Mouse (Mus musculus): ENCODE results near the gene Srgn. TPM values are rescaled to one million over a fixed set of nuclear protein-coding genes. Genes with fewer than 3 reads are reported as not detected.
A peak's percentile ranks its signal among the peaks of the same experiment; 100 is the strongest.
"Not testable (repeated sequence)": the region's sequence is repeated elsewhere in the genome, so short reads cannot be mapped to it uniquely, and the experiment has no call there.

The Srgn gene
- polyA plus RNA-seq, 1 experiment from 2014 or later, result 8.2 TPM

DNA sequence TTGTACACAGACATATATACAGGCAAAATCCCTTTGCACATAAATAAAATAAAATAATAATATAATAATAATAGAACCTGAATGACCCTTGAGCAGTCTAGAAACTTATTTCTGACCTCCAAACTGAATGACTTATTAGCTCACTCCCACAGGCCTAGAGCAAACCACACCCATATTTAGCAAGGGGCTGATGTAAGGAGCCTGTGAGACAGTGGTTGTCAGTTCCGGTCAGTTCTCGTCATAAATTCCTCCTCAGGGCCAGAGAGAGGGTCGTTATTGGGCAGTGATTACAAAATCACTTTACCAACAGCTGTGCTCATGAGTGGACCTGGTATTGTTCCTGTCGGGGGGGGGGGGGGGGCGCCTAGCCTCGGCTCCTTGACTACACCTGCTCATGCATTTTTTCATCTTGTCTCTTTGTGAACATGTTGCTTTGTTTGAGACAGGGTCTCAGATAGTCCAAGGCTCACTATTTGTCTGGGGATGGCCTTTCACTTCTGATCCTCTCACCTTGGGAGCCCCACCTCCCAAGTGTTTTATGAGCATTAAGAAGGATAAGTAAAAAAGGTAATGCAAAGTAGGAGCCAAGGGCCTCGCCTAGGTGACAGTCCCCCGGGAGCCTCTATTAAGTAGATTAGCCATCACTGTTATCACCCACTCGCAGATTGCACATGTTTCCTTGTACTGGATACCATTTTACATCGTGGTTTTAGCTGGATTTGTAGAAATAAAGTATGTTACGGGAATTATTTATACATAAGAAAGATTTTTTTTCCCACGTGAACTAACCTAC lies 23.2 kb downstream of the Srgn start:
- Histone ChIP-seq H3K27ac (replicated peaks) (no peak overlapping the region), H3K36me3 (no peaks in the 10 kb centered on the region), H3K27me3 (replicated peaks) (peaks cover 26% of the 10 kb centered on the region), H3K9me3 (no peaks in the 10 kb centered on the region), H3K4me3 (no peak overlapping the region), H3K9ac (no peak overlapping the region), H3K4me1 (peaks cover 12% of the 10 kb centered on the region), H3K4me2 (no peak overlapping the region)
- 70% methylated on average over 12 of the region's 12 CpGs for WGBS
- no peak for ATAC-seq (ENCODE audit: extremely low read depth, insufficient number of reproducible peaks, low FRiP score, low TSS enrichment)

DNA sequence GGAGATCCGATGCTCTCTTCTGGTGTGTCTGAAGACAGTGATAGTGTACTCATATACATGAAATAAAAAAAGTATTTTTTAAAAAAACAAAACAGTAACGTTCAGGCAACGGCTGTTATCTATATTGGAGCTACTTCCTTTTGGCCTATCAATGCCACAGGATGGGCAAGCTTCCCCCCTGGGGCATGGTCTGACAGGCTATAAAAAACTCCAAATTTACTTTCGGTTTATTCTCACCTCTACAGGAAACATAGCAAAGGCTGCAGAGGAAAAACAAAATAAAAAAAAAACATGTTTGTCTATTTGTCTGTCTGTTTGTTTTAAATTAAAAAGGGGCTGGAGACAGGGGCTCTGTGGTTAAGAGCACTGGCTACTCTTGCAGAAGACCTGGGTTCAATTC lies 23.9 kb downstream of the Srgn start:
- Histone ChIP-seq H3K36me3 (no peaks in the 10 kb centered on the region), H3K9ac (no peak overlapping the region), H3K9me3 (no peaks in the 10 kb centered on the region), H3K4me1 (peaks cover 7% of the 10 kb centered on the region), H3K27ac (replicated peaks) (no peak overlapping the region), H3K4me2 (no peak overlapping the region), H3K27me3 (replicated peaks) (peaks cover 20% of the 10 kb centered on the region), H3K4me3 (no peak overlapping the region)
- 49% methylated on average over 4 of the region's 4 CpGs for WGBS
- no peak for ATAC-seq (ENCODE audit: extremely low read depth, insufficient number of reproducible peaks, low FRiP score, low TSS enrichment)

DNA sequence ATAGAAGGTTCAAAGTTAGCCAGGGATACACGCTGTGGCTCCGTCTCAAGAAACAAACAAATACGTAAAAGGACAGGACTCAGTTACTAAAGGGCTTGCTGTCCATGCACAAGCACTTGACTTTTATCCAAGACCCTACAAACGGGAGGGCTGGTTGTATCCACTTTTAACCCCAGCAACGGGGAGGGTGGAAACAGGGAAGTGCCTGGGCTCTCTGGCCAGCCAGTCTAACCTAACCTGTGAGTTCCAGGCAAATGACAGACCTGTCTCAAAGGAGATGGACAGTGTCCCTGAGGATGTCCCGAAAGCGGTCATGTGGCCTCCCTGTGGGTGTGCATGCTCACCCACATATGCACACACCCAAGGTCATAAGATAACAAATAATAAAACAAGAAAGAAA lies 25.3 kb downstream of the Srgn start:
- no peaks in the 10 kb centered on the region for H3K9me3 ChIP-seq
- no peak overlapping the region for H3K9ac ChIP-seq
- peaks cover 11% of the 10 kb centered on the region for H3K27me3 ChIP-seq (replicated peaks)
- no peak overlapping the region for H3K4me2 ChIP-seq
- WGBS, result 65% methylated on average over 7 of the region's 7 CpGs
- no peaks in the 10 kb centered on the region for H3K36me3 ChIP-seq
- 0 out of 2 replicates have a peak, but pooled peaks cover 4% of the 10 kb centered on the region for H3K4me1 ChIP-seq
- H3K4me3 ChIP-seq, result no peak overlapping the region
- no peak for ATAC-seq (ENCODE audit: extremely low read depth, insufficient number of reproducible peaks, low FRiP score, low TSS enrichment)
- H3K27ac ChIP-seq (replicated peaks), result no peak overlapping the region

DNA sequence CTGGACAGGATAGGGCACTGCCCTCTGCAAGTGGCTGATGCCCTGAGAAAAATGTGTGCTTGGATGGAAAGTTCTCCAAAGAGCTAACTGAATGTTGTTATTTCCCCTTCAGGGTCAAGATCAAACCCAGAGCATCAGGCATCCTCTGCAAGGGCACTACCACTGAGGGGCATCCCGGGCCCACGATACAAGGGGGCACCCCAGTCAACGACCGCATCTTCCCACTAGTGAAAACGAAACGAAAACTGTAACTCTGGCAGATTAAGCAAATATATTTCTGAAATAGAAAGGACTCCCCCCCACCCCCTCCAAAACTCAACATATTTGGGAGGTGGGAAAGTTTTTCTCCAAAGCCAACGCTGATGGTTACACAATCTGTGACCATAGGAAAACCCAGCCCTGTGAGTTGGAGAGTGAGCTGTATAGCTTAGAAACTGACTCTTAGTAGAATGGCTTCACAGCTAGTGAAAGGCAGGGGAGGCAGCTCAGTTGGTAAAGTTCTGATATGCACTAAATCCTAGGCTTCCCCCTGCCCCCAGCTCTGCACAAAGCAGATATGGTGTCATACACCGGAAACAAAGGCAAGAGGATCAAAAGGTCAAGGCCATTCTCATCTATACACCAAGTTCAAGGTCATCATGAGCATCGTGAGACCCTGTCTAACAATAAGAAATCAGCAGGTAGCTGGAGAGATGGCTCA lies 26.2 kb downstream of the Srgn start:
- no peaks in the 10 kb centered on the region for H3K9me3 ChIP-seq
- H3K4me3 ChIP-seq, result no peak overlapping the region
- WGBS, result 84% methylated on average over 9 of the region's 9 CpGs
- 0 out of 2 replicates have a peak, but pooled peaks cover 2% of the 10 kb centered on the region for H3K4me1 ChIP-seq
- ATAC-seq (ENCODE audit: extremely low read depth, insufficient number of reproducible peaks, low FRiP score, low TSS enrichment), result no peak
- no peak overlapping the region for H3K27ac ChIP-seq (replicated peaks)
- no peak overlapping the region for H3K4me2 ChIP-seq
- no peak overlapping the region for H3K9ac ChIP-seq
- H3K27me3 ChIP-seq (replicated peaks), result 0 out of 2 replicates have a peak, but pooled peaks cover 3% of the 10 kb centered on the region
- no peaks in the 10 kb centered on the region for H3K36me3 ChIP-seq

DNA sequence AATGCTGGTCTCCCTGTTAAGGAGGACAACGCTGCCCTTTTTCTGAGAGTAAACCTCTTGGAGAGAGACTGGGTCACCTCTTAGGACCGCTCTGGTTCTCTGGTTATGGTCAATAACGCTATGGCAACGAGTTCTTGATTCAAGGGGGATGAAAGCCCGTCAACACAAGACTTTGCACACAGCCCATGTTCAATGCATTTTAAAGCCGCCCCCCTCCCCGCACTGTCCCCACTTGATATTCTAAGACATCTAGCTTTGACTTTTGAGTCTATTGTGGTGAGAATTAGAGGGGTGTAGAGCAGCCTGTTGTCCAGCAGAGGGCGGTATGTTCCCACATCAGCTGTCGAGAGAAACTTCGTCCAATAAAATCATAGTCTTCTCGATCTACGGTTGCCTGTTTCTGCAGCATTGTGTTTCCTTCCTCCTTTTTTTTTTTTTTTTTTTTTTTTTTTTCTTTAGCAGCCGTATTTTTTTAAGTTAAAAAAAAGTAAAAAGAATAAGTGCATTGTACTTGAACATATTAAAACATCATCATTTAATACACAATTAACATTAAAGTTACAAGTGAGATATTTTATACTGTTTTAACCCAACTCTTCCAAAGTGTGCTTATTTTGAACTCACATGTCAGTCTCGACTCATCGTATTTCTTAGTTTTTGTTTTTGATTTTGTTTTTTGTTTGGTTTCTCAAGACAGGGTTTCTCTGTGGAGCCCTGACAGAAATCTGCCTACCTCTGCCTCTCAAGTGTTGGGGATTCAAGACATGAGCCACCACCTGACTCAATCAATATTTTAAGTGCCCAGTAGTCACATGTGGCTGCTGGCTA lies 26.9 kb downstream of the Srgn start:
- no peak overlapping the region for H3K4me2 ChIP-seq
- no peaks in the 10 kb centered on the region for H3K4me1 ChIP-seq
- WGBS, result 17% methylated on average over 15 of the region's 15 CpGs
- H3K4me3 ChIP-seq, result no peak overlapping the region
- H3K9ac ChIP-seq, result no peak overlapping the region
- no peak overlapping the region for H3K27ac ChIP-seq (replicated peaks)
- H3K27me3 ChIP-seq (replicated peaks), result no peaks in the 10 kb centered on the region
- H3K9me3 ChIP-seq, result no peaks in the 10 kb centered on the region
- no peaks in the 10 kb centered on the region for H3K36me3 ChIP-seq
- no peak for ATAC-seq (ENCODE audit: extremely low read depth, insufficient number of reproducible peaks, low FRiP score, low TSS enrichment)

DNA sequence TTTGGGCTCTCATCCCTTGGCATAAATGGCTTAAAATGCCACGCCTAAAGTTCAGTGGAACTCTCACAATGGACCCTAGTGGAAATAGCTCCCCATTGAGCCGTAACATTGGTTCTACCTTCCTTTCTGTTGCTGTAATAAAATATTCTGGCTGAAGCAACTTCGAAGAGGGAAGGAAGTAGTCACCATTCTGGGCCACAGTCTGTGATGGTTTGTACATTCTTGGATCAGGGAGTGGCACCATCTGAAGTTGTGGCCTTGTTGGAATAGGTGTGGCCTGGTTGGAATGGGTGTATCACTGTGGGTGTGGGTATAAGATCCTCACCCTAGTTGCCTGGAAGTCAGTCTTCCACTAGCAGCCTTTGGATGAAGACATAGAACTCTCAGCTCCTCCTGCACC lies 35.6 kb downstream of the Srgn start:
- H3K4me3 ChIP-seq; H3K27ac ChIP-seq (replicated peaks); H3K9me3 ChIP-seq; ATAC-seq (ENCODE audit: extremely low read depth, insufficient number of reproducible peaks, low FRiP score, low TSS enrichment); H3K36me3 ChIP-seq; H3K9ac ChIP-seq; H3K27me3 ChIP-seq (replicated peaks); H3K4me2 ChIP-seq: not testable (repeated sequence)
- H3K4me1 ChIP-seq, result peaks cover 11% of the 10 kb centered on the region
- WGBS, result 77% methylated on average over 3 of the region's 3 CpGs

DNA sequence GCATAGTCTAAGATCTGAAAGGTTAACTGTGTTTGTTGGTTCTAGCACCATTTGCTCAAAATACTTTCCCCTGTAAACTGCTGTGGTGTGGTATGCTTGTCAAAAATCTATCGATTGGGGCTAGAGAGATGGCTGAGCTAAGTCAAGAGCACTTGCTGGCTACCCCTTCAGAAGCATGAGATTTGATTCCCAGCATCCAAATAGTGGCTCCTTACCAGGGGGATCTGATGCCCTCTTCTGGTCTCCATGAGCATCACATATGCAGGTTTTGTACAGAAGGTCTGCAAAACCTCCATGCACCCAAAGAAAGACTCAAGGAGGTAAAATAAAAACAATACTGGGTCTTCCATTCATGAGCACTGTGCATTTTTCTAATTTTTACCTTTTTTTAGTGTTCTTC lies 39.0 kb downstream of the Srgn start:
- H3K4me1 ChIP-seq, result peaks cover 18% of the 10 kb centered on the region
- no peak overlapping the region for H3K4me3 ChIP-seq
- peak overlapping the region; percentile 86; the same call in 1 of the 2 replicates for H3K4me2 ChIP-seq
- H3K36me3 ChIP-seq, result peaks cover 2% of the 10 kb centered on the region; the same call in 1 of the 2 replicates
- H3K27ac ChIP-seq (replicated peaks), result peak overlapping the region; percentile 77; the same call in 1 of the 2 replicates
- 15% methylated on average over 1 of the region's 1 CpGs for WGBS
- ATAC-seq (ENCODE audit: extremely low read depth, insufficient number of reproducible peaks, low FRiP score, low TSS enrichment), result no peak
- H3K9ac ChIP-seq, result no peak overlapping the region
- H3K27me3 ChIP-seq (replicated peaks), result no peaks in the 10 kb centered on the region
- H3K9me3 ChIP-seq, result no peaks in the 10 kb centered on the region

DNA sequence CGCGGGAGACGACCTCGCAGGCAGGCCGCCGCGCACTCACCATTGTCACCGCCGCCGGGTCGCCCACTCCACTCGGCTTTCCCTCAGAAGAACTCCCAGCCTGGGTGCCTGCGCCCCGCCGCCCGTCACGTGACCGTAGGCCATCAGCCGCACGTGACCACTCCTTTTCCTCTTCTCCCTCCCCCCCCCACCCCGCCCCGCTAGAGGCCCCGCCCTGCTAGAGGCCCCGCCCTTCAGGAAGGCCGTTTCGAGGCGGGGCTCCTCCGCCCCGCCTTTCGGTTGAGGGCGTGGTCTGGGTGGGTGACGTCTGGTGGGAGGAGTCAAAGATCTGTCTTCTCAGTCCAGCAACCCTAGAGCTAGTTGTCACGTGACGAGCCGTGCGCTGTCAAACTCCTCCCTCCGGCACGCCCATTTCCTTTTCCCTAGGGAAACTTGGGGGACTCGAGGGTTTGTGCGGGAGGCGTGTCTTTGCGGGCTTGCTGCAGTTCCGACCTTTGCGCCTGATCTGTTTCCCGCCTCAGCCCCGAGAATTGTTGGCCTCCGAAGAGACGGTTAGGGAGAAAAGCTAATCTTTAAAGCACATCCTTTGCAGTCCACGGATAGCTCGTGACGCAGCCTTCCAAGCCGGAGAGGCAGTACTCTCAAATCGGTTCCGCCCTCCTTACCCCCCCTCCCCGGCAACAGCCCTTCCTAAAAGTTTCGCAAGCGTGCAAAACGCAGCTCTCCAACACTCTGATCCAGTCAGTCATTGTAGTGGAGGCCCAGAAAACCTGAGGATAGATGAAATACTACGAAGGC lies 40.4 kb downstream of the Srgn start, which contains the start of gene Vps26a:
Vps26a (minus strand) TSS at position 188 of the 798 bp plus-strand sequence.
- Histone ChIP-seq H3K4me3 (peak within 1 kb of the TSS; percentile 98), H3K4me1 (peaks cover 18% of the 10 kb centered on the region), H3K9me3 (no peaks in the 10 kb centered on the region), H3K4me2 (peak within 1 kb of the TSS; percentile 86), H3K36me3 (peaks cover 2% of the 10 kb centered on the region; the same call in 1 of the 2 replicates), H3K27ac (replicated peaks) (peak within 1 kb of the TSS; percentile 89), H3K27me3 (replicated peaks) (no peaks in the 10 kb centered on the region), H3K9ac (peak within 1 kb of the TSS; percentile 95)
- peak; percentile 87 for ATAC-seq (ENCODE audit: extremely low read depth, insufficient number of reproducible peaks, low FRiP score, low TSS enrichment)
- whole genome bisulfite sequencing, result under 1% methylated on average over 59 of the region's 59 CpGs

DNA sequence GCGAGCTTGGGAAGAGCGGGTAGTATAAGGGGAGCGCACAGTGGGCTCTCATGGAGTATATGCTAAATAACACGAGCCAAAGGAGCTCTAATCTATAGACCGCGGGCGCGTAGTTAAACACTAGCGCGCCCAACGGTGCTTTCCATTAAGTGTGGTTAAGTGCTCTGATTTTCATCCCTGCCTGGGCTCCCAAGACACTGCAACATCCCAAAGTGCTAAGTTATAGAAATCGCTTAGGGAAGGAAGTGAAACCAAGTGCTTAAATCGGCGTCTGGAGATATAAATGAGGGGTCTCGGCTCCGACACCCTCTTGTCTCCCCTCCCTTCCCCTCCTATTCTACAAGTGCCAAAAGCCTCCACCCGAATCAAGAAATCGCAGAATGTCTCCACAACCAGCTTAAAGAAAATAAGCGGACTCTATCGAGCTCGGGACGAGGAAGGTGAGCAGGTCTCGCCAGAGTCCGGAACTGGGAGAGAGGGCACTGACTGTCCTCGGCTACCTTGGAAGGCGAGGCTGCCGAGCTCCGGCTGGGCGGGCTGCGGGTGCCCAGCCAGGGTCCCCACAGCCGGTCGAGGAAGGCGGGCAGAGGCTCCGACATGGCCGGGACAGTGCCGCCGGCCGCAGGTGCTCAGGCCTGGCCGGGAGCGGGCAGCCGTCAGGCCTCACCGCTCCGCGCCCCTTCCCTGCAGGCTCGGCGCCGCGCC lies 41.2 kb downstream of the Srgn start:
- peak overlapping the region; percentile 79 for H3K4me2 ChIP-seq
- no peak for ATAC-seq (ENCODE audit: extremely low read depth, insufficient number of reproducible peaks, low FRiP score, low TSS enrichment)
- peak overlapping the region; percentile 89 for H3K27ac ChIP-seq (replicated peaks)
- peaks cover 2% of the 10 kb centered on the region; the same call in 1 of the 2 replicates for H3K36me3 ChIP-seq
- peaks cover 18% of the 10 kb centered on the region for H3K4me1 ChIP-seq
- WGBS, result under 1% methylated on average over 47 of the region's 48 CpGs
- H3K9me3 ChIP-seq, result no peaks in the 10 kb centered on the region
- peak overlapping the region; percentile 95 for H3K9ac ChIP-seq
- no peaks in the 10 kb centered on the region for H3K27me3 ChIP-seq (replicated peaks)
- peak overlapping the region; percentile 98 for H3K4me3 ChIP-seq

Data from heart, embryonic 13.5 days (tissue).